Mouse (Mus musculus): Measurements from ENCODE around the gene Hcrtr2. TPM values are rescaled to one million over a fixed set of nuclear protein-coding genes. Genes with fewer than 3 reads are reported as not detected.

Hcrtr2 gene
- polyA plus RNA-seq, 1 experiment: not detected

- no peak for TF ChIP-seq CTCF (IDR thresholded peaks at IDR 0.05; ENCODE audit: extremely low read depth, insufficient read length, insufficient replicate concordance, low read depth, low read length)
- no peak for TF ChIP-seq POLR2A (IDR thresholded peaks at IDR 0.05; ENCODE audit: low read depth, low read length)
- Histone ChIP-seq H3K36me3 (ENCODE audit: control insufficient read depth, insufficient read depth, low read length) (no peaks in the 10 kb centered on the region), H3K27me3 (ENCODE audit: control insufficient read depth, insufficient read depth, low read length) (0 out of 2 replicates have a peak, but pooled peaks cover 7% of the 10 kb centered on the region), H3K4me1 (ENCODE audit: control insufficient read depth, insufficient read depth, insufficient read length, low read length) (no peaks in the 10 kb centered on the region), H3K4me3 (ENCODE audit: low read depth, low read length) (peak overlapping the region; percentile 18; the same call in 1 of the 2 replicates), H3K27ac (ENCODE audit: insufficient read depth, low read depth, low read length) (no peak overlapping the region)
- WGBS: 11% methylated on average over 24 of the region's 24 CpGs
These were observed 1.3 kb downstream of the Hcrtr2 start for GRCm38 (mm10) chr9:76322122-76323052.

- 83% methylated on average over 4 of the region's 4 CpGs for WGBS
- Histone ChIP-seq H3K27me3 (ENCODE audit: control insufficient read depth, insufficient read depth, low read length) (0 out of 2 replicates have a peak, but pooled peaks cover 7% of the 10 kb centered on the region), H3K4me3 (ENCODE audit: low read depth, low read length) (no peak overlapping the region), H3K4me1 (ENCODE audit: control insufficient read depth, insufficient read depth, insufficient read length, low read length) (no peaks in the 10 kb centered on the region), H3K27ac (ENCODE audit: insufficient read depth, low read depth, low read length) (no peak overlapping the region), H3K36me3 (ENCODE audit: control insufficient read depth, insufficient read depth, low read length) (no peaks in the 10 kb centered on the region)
- TF ChIP-seq CTCF (IDR thresholded peaks at IDR 0.05; ENCODE audit: extremely low read depth, insufficient read length, insufficient replicate concordance, low read depth, low read length) (no peak), POLR2A (IDR thresholded peaks at IDR 0.05; ENCODE audit: low read depth, low read length) (no peak)
These were observed 2.1 kb downstream of the Hcrtr2 start for GRCm38 (mm10) chr9:76321589-76321988.

- H3K4me3 ChIP-seq (ENCODE audit: low read depth, low read length): no peak overlapping the region
- H3K27ac ChIP-seq (ENCODE audit: insufficient read depth, low read depth, low read length): no peak overlapping the region
- H3K27me3 ChIP-seq (ENCODE audit: control insufficient read depth, insufficient read depth, low read length): 0 out of 2 replicates have a peak, but pooled peaks cover 7% of the 10 kb centered on the region
- H3K36me3 ChIP-seq (ENCODE audit: control insufficient read depth, insufficient read depth, low read length): no peaks in the 10 kb centered on the region
- 67% methylated on average over 1 of the region's 1 CpGs for WGBS
- no peaks in the 10 kb centered on the region for H3K4me1 ChIP-seq (ENCODE audit: control insufficient read depth, insufficient read depth, insufficient read length, low read length)
- TF ChIP-seq POLR2A (IDR thresholded peaks at IDR 0.05; ENCODE audit: low read depth, low read length) (no peak), CTCF (IDR thresholded peaks at IDR 0.05; ENCODE audit: extremely low read depth, insufficient read length, insufficient replicate concordance, low read depth, low read length) (no peak)
These were observed 2.9 kb downstream of the Hcrtr2 start for GRCm38 (mm10) chr9:76320755-76321154.

GRCm38 (mm10) chr9:76318302-76318701, 5.4 kb downstream of the Hcrtr2 start:
- Histone ChIP-seq H3K27me3 (ENCODE audit: control insufficient read depth, insufficient read depth, low read length) (0 out of 2 replicates have a peak, but pooled peaks cover 7% of the 10 kb centered on the region), H3K36me3 (ENCODE audit: control insufficient read depth, insufficient read depth, low read length) (no peaks in the 10 kb centered on the region), H3K27ac (ENCODE audit: insufficient read depth, low read depth, low read length) (no peak overlapping the region), H3K4me3 (ENCODE audit: low read depth, low read length) (no peak overlapping the region), H3K4me1 (ENCODE audit: control insufficient read depth, insufficient read depth, insufficient read length, low read length) (no peaks in the 10 kb centered on the region)
- TF ChIP-seq POLR2A (IDR thresholded peaks at IDR 0.05; ENCODE audit: low read depth, low read length): no peak
- no peak for TF ChIP-seq CTCF (IDR thresholded peaks at IDR 0.05; ENCODE audit: extremely low read depth, insufficient read length, insufficient replicate concordance, low read depth, low read length)
- WGBS: 66% methylated on average over 4 of the region's 4 CpGs

GRCm38 (mm10) chr9:76315096-76315495, 8.6 kb downstream of the Hcrtr2 start:
- no peak for TF ChIP-seq CTCF (IDR thresholded peaks at IDR 0.05; ENCODE audit: extremely low read depth, insufficient read length, insufficient replicate concordance, low read depth, low read length)
- TF ChIP-seq POLR2A (IDR thresholded peaks at IDR 0.05; ENCODE audit: low read depth, low read length): no peak
- Histone ChIP-seq H3K4me1 (ENCODE audit: control insufficient read depth, insufficient read depth, insufficient read length, low read length) (no peaks in the 10 kb centered on the region), H3K36me3 (ENCODE audit: control insufficient read depth, insufficient read depth, low read length) (no peaks in the 10 kb centered on the region), H3K27me3 (ENCODE audit: control insufficient read depth, insufficient read depth, low read length) (no peaks in the 10 kb centered on the region), H3K27ac (ENCODE audit: insufficient read depth, low read depth, low read length) (no peak overlapping the region), H3K4me3 (ENCODE audit: low read depth, low read length) (no peak overlapping the region)

- Histone ChIP-seq H3K36me3 (ENCODE audit: control insufficient read depth, insufficient read depth, low read length) (no peaks in the 10 kb centered on the region), H3K4me1 (ENCODE audit: control insufficient read depth, insufficient read depth, insufficient read length, low read length) (no peaks in the 10 kb centered on the region), H3K27me3 (ENCODE audit: control insufficient read depth, insufficient read depth, low read length) (no peaks in the 10 kb centered on the region), H3K4me3 (ENCODE audit: low read depth, low read length) (no peak overlapping the region), H3K27ac (ENCODE audit: insufficient read depth, low read depth, low read length) (no peak overlapping the region)
- TF ChIP-seq POLR2A (IDR thresholded peaks at IDR 0.05; ENCODE audit: low read depth, low read length): no peak
- no peak for TF ChIP-seq CTCF (IDR thresholded peaks at IDR 0.05; ENCODE audit: extremely low read depth, insufficient read length, insufficient replicate concordance, low read depth, low read length)
These were observed 9.7 kb downstream of the Hcrtr2 start for GRCm38 (mm10) chr9:76313921-76314320.

- Histone ChIP-seq H3K27ac (ENCODE audit: insufficient read depth, low read depth, low read length) (no peak overlapping the region), H3K36me3 (ENCODE audit: control insufficient read depth, insufficient read depth, low read length) (no peaks in the 10 kb centered on the region), H3K4me1 (ENCODE audit: control insufficient read depth, insufficient read depth, insufficient read length, low read length) (no peaks in the 10 kb centered on the region), H3K27me3 (ENCODE audit: control insufficient read depth, insufficient read depth, low read length) (no peaks in the 10 kb centered on the region), H3K4me3 (ENCODE audit: low read depth, low read length) (no peak overlapping the region)
- 55% methylated on average over 1 of the region's 1 CpGs for whole genome bisulfite sequencing
- TF ChIP-seq POLR2A (IDR thresholded peaks at IDR 0.05; ENCODE audit: low read depth, low read length): no peak
- no peak for TF ChIP-seq CTCF (IDR thresholded peaks at IDR 0.05; ENCODE audit: extremely low read depth, insufficient read length, insufficient replicate concordance, low read depth, low read length)
These were observed 11.4 kb downstream of the Hcrtr2 start for GRCm38 (mm10) chr9:76312221-76312620.

Data from small intestine, adult 2 months (tissue).